Mouse (Mus musculus) left cerebral cortex, adult 18-20 months (tissue): ENCODE data around the gene Rab7. TPM values are rescaled to one million over a fixed set of nuclear protein-coding genes. Genes with fewer than 3 reads are reported as not detected.
"Not testable (repeated sequence)": the region's sequence is repeated elsewhere in the genome, so short reads cannot be mapped to it uniquely, and the experiment has no call there.

Experiments
- DNase-seq, 2 experiments: peaks; one replicate each; pipeline ENCODE4 v3.0.0; 2021 to 2022; ENCODE audit warnings: low spot score in 2 of 2, mixed read lengths in 1 of 2
- total RNA-seq, 2 experiments: library from RNA; stranded (reverse); gene quantifications; 2 replicates each; pipeline ENCODE4 v1.2.3; 2021

The Rab7 gene
- total RNA-seq, 2 experiments from 2014 or later = 341 to 343 TPM

- not testable (repeated sequence) for DNase-seq
Observed at GRCm38 (mm10) chr6:88004773-88005172, 40.3 kb downstream of the Rab7 start.

- no peak for DNase-seq
Observed at GRCm38 (mm10) chr6:88003439-88003838, 41.6 kb downstream of the Rab7 start.

GRCm38 (mm10) chr6:87998358-87998757 lies 46.7 kb downstream of the Rab7 start:
- DNase-seq = no peak

- peak; percentile 79 to 82 for DNase-seq
Observed at GRCm38 (mm10) chr6:87997706-87998265, 47.3 kb downstream of the Rab7 start.

GRCm38 (mm10) chr6:87996606-87997005 lies 48.5 kb downstream of the Rab7 start:
- no peak for DNase-seq

GRCm38 (mm10) chr6:87995519-87995918 lies 49.6 kb downstream of the Rab7 start:
- no peak for DNase-seq

GRCm38 (mm10) chr6:87993790-87994571 lies 51.1 kb downstream of the Rab7 start:
- peak; percentile 51 to 70 for DNase-seq

- DNase-seq = no peak
Observed at GRCm38 (mm10) chr6:87992733-87993132, 52.3 kb downstream of the Rab7 start.

- DNase-seq = no peak
Observed at GRCm38 (mm10) chr6:87991886-87992285, 53.2 kb downstream of the Rab7 start.

GRCm38 (mm10) chr6:87991216-87991615 lies 53.9 kb downstream of the Rab7 start:
- DNase-seq = no peak

- no peak for DNase-seq
Observed at GRCm38 (mm10) chr6:87982506-87982905, 62.6 kb downstream of the Rab7 start.

GRCm38 (mm10) chr6:87981547-87982256 lies 63.4 kb downstream of the Rab7 start, which contains the start of gene H1fx:
TSS of gene H1fx (minus strand) at chr6:87981637.
- peak; percentile 77 to 80 for DNase-seq

- peak in 1 of 2 experiments; percentile 49 for DNase-seq
Observed at GRCm38 (mm10) chr6:87981030-87981485, 64.0 kb downstream of the Rab7 start.

- peak; percentile 80 to 88 for DNase-seq
Observed at GRCm38 (mm10) chr6:87980374-87981029, 64.6 kb downstream of the Rab7 start.

GRCm38 (mm10) chr6:87979728-87980127 lies 65.3 kb downstream of the Rab7 start:
- no peak for DNase-seq

GRCm38 (mm10) chr6:87970041-87970440 lies 75.0 kb downstream of the Rab7 start:
- DNase-seq = no peak

GRCm38 (mm10) chr6:87962457-87962856 lies 82.6 kb downstream of the Rab7 start:
- DNase-seq = not testable (repeated sequence)
